Mouse (Mus musculus): ENCODE results near the gene Zfhx2. TPM values are rescaled to one million over a fixed set of nuclear protein-coding genes. Genes with fewer than 3 reads are reported as not detected.

Gene Zfhx2
- total and polyA plus RNA-seq, 3 experiments = 0.07 to 0.59 (median 0.30) TPM

DNA sequence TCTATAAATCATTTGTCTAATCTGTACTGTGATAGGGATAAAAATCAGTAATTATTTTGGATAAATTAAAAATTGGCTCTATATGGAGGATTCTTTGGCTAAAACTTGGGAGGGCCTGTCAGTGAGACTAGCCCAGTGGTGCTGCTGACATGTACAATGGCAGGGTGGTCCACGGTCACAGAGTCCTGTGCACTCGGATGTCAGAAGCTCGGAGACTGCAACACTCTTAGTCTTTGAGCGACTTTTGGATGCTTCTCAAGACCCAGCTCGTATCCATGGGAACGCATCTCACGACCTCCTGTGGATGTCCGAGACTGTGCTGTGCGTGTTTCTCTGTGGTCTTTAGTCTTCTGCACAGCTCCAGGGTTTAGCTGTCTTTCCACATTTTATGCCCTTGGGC, 71.7 kb downstream of the Zfhx2 start:
- Histone ChIP-seq H3K4me2 (ENCODE audit: insufficient read depth, low read depth, poor library complexity, severe bottlenecking) (no peak overlapping the region), H3K9ac (ENCODE audit: insufficient read depth, low read depth) (no peak overlapping the region), H3K27me3 (replicated peaks) (no peaks in the 10 kb centered on the region), H3K27ac (ENCODE audit: insufficient read depth, low read depth) (no peak overlapping the region), H3K79me2 (replicated peaks; ENCODE audit: control insufficient read depth, extremely low read depth, insufficient read depth, poor library complexity, severe bottlenecking) (peaks cover 11% of the 10 kb centered on the region), H3K36me3 (replicated peaks in 1 of 2; ENCODE audit: control insufficient read depth in 1 of 2, insufficient read depth in 1 of 2, low read length in 1 of 2) (peaks cover 61 to 85% of the 10 kb centered on the region in 2 experiments), H3K9me3 (replicated peaks; ENCODE audit: low read length) (no peaks in the 10 kb centered on the region), H3K4me1 (ENCODE audit: control insufficient read depth in 1 of 2, insufficient read depth in 2 of 2) (peaks cover 6 to 11% of the 10 kb centered on the region in 2 experiments; a peak in 3 of 4 replicates), H3K4me3 (replicated peaks in 1 of 3; ENCODE audit: low read depth in 2 of 3, low read length in 2 of 3, poor library complexity in 1 of 3) (no peak overlapping the region)
- DNase-seq (ENCODE audit: extremely low read depth) = no peak
- in situ Hi-C loops (cut with MboI; ENCODE audit: low pct_ligation_motif_present, low pct_unique_long_range_greater_than_20kb, low sequenced_read_pairs) (no loop called here), dilution Hi-C loops (cut with MboI; ENCODE audit: extremely low pct_ligation_motif_present, extremely low pct_unique_long_range_greater_than_20kb, low sequenced_read_pairs) (no loop called here)
- TF ChIP-seq CHD2 (IDR thresholded peaks at IDR 0.05; ENCODE audit: low read length) (no peak), ETS1 (conservative IDR thresholded peaks at IDR 0.05; ENCODE audit: low read depth, low read length) (no peak), RCOR1 (conservative IDR thresholded peaks at IDR 0.05; ENCODE audit: low read depth, low read length) (no peak), SMC3 (IDR thresholded peaks at IDR 0.05; ENCODE audit: low read depth, low read length) (no peak), JUN (IDR thresholded peaks at IDR 0.05; ENCODE audit: insufficient read depth, low read depth, low read length) (no peak), ZKSCAN1 (IDR thresholded peaks at IDR 0.05; ENCODE audit: borderline replicate concordance, low read depth, low read length) (no peak), NRF1 (IDR thresholded peaks at IDR 0.05; ENCODE audit: low read depth, low read length) (no peak), ELF1 (IDR thresholded peaks at IDR 0.05; ENCODE audit: low read depth, low read length) (no peak), KAT2A (IDR thresholded peaks at IDR 0.05; ENCODE audit: insufficient replicate concordance, low read length) (no peak), MXI1 (IDR thresholded peaks at IDR 0.05; ENCODE audit: low read depth, low read length) (no peak), PAX5 (IDR thresholded peaks at IDR 0.05; ENCODE audit: low read length) (no peak), SIN3A (IDR thresholded peaks at IDR 0.05; ENCODE audit: low read length) (no peak), CHD1 (IDR thresholded peaks at IDR 0.05; ENCODE audit: low read depth, low read length) (no peak), ZMIZ1 (IDR thresholded peaks at IDR 0.05; ENCODE audit: low read depth, low read length) (no peak), MEF2A (IDR thresholded peaks at IDR 0.05; ENCODE audit: borderline replicate concordance, low read depth, low read length) (no peak), ZNF384 (IDR thresholded peaks at IDR 0.05; ENCODE audit: low read depth, low read length) (no peak), HCFC1 (IDR thresholded peaks at IDR 0.05; ENCODE audit: low read depth, low read length) (no peak), MAX (IDR thresholded peaks at IDR 0.05; ENCODE audit: low read length) (no peak)

DNA sequence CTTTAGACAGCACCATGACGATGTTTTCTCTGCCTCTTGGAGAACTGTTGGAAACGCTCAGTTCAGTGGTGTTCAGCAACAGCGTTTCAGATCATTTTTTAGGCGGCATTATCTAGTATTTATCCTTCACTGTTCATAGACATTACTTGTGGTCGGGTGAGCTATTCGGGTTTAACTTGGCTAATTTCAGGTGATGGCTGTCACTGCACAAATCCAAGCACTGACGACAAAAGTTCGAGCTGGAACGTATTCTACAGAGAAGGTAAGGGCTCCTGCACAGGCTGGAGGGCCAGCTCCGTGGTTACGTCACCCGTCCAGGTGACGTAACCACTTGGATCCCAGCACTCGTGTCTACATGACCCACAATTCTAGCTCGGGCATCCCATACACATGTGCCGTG, 75.2 kb downstream of the Zfhx2 start:
- no peak overlapping the region for H3K9ac ChIP-seq (ENCODE audit: insufficient read depth, low read depth)
- H3K36me3 ChIP-seq (replicated peaks in 1 of 2; ENCODE audit: control insufficient read depth in 1 of 2, insufficient read depth in 1 of 2, low read length in 1 of 2) = peaks cover 29 to 49% of the 10 kb centered on the region in 2 experiments
- dilution Hi-C loops (cut with MboI; ENCODE audit: extremely low pct_ligation_motif_present, extremely low pct_unique_long_range_greater_than_20kb, low sequenced_read_pairs) = no loop called here

More for the DNA sequence above, 75.2 kb downstream of the Zfhx2 start:
- no peaks in the 10 kb centered on the region for H3K27me3 ChIP-seq (replicated peaks)
- no peak for DNase-seq (ENCODE audit: extremely low read depth)
- H3K27ac ChIP-seq (ENCODE audit: insufficient read depth, low read depth) = no peak overlapping the region
- TF ChIP-seq MAZ (IDR thresholded peaks at IDR 0.05; ENCODE audit: low read depth, low read length) = no peak
- TF ChIP-seq BHLHE40 (IDR thresholded peaks at IDR 0.05; ENCODE audit: low read depth, low read length) = no peak
- no peak for TF ChIP-seq KAT2A (IDR thresholded peaks at IDR 0.05; ENCODE audit: insufficient replicate concordance, low read length)
- no peak for TF ChIP-seq USF2 (conservative IDR thresholded peaks at IDR 0.05; ENCODE audit: low read depth, low read length)
- TF ChIP-seq EP300 (IDR thresholded peaks at IDR 0.05; ENCODE audit: low read length) = no peak
- no peak for TF ChIP-seq IRF4 (IDR thresholded peaks at IDR 0.05; ENCODE audit: low read depth, low read length)
- no peak for TF ChIP-seq ZKSCAN1 (IDR thresholded peaks at IDR 0.05; ENCODE audit: borderline replicate concordance, low read depth, low read length)
- no peak overlapping the region for H3K4me3 ChIP-seq (replicated peaks in 1 of 3; ENCODE audit: low read depth in 2 of 3, low read length in 2 of 3, poor library complexity in 1 of 3)
- no peak overlapping the region for H3K4me2 ChIP-seq (ENCODE audit: insufficient read depth, low read depth, poor library complexity, severe bottlenecking)
- no peaks in the 10 kb centered on the region for H3K9me3 ChIP-seq (replicated peaks; ENCODE audit: low read length)
- in situ Hi-C loops (cut with MboI; ENCODE audit: low pct_ligation_motif_present, low pct_unique_long_range_greater_than_20kb, low sequenced_read_pairs) = loop anchor here (10.0 kb wide), 2 partner anchors 162 to 302 kb away; partner anchors contain the start of gene Cebpe
- H3K79me2 ChIP-seq (replicated peaks; ENCODE audit: control insufficient read depth, extremely low read depth, insufficient read depth, poor library complexity, severe bottlenecking) = peaks cover 11% of the 10 kb centered on the region
- peaks cover 6 to 16% of the 10 kb centered on the region in 2 experiments; a peak in 3 of 4 replicates for H3K4me1 ChIP-seq (ENCODE audit: control insufficient read depth in 1 of 2, insufficient read depth in 2 of 2)
